Mouse (Mus musculus): ENCODE results near the gene Olfr47. TPM values are rescaled to one million over a fixed set of nuclear protein-coding genes. Genes with fewer than 3 reads are reported as not detected.

Gene Olfr47
- polyA plus RNA-seq, 1 experiment from 2014 or later, result not detected

Other genes starting within 250 kb of the Olfr47 start
- gene Olfr441, start 125.2 kb upstream of the Olfr47 start, polyA plus RNA-seq (2014; fragmentation: Nextera tagmentation; extraction: Ambion mirVana), result not detected in 2 replicates
- gene Olfr237-ps1, start 85.0 kb upstream of the Olfr47 start, polyA plus RNA-seq (2014; fragmentation: Nextera tagmentation; extraction: Ambion mirVana), result not detected in 2 replicates
- not detected in 2 replicates for gene Olfr437, start 68.2 kb upstream of the Olfr47 start, polyA plus RNA-seq (2014; fragmentation: Nextera tagmentation; extraction: Ambion mirVana)
- not detected in 2 replicates for gene Olfr13, start 59.4 kb upstream of the Olfr47 start, polyA plus RNA-seq (2014; fragmentation: Nextera tagmentation; extraction: Ambion mirVana)
- gene Olfr435, start 34.4 kb upstream of the Olfr47 start, polyA plus RNA-seq (2014; fragmentation: Nextera tagmentation; extraction: Ambion mirVana), result not detected in 2 replicates
- not detected in 2 replicates for gene Olfr434, start 18.5 kb upstream of the Olfr47 start, polyA plus RNA-seq (2014; fragmentation: Nextera tagmentation; extraction: Ambion mirVana)
- 2.0 and 2.6 TPM in 2 replicates for gene Arhgef5, start 34.1 kb downstream of the Olfr47 start, polyA plus RNA-seq (2014; fragmentation: Nextera tagmentation; extraction: Ambion mirVana)
- not detected in 2 replicates for gene Nobox, start 78.0 kb downstream of the Olfr47 start, polyA plus RNA-seq (2014; fragmentation: Nextera tagmentation; extraction: Ambion mirVana)